7 mouse cellular contexts compared by ENCODE assay signal in the genomic region with DNA sequence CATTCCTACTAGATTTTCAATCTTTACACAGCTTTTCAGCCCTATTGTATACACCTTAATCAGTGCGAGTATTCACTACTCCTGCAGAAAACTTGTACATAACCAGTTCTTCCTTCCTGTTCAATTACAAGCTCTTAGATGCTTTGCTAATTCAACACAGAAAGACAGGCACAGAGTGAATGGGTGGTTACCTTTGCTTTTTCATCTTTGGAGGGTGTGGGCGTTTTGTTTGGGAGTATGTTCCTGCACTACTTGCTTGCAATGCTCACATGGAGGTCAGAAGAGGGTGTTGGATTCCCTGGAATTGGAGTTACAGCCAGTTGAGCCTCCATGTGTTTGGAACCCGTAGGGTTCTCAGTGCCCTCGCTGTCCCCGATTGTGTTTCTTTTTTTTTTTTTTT. TPM values are rescaled to one million over a fixed set of nuclear protein-coding genes. Genes with fewer than 3 reads are reported as not detected.
A peak's percentile ranks its signal among the peaks of the same experiment; 100 is the strongest.
DNase-seq lines count a peak whose midpoint lies in the region; ATAC-seq lines count a peak whose summit lies in the region.

No protein-coding gene starts in this region.

- H3K9me3 ChIP-seq in megakaryocyte, embryonic 14.5 days, result no peaks in the 10 kb centered on the region
- H3K9me3 ChIP-seq in forebrain, embryonic 11.5 days (ENCODE audit: control insufficient read depth, low read length), result no peaks in the 10 kb centered on the region
- no peaks in the 10 kb centered on the region for H3K9me3 ChIP-seq in limb, embryonic 11.5 days (ENCODE audit: control insufficient read depth, low read length)
- no peaks in the 10 kb centered on the region for H3K9me3 ChIP-seq in stomach, embryonic 14.5 days (ENCODE audit: control insufficient read depth, low read depth, low read length)

- H3K36me3 ChIP-seq in megakaryocyte, embryonic 14.5 days (replicated peaks; ENCODE audit: low read length), result peaks cover 55% of the 10 kb centered on the region
- no peaks in the 10 kb centered on the region; the same call in 1 of the 2 replicates for H3K36me3 ChIP-seq in forebrain, embryonic 11.5 days (ENCODE audit: control insufficient read depth, insufficient read depth, low read length)
- peaks cover 2% of the 10 kb centered on the region; the same call in 1 of the 2 replicates for H3K36me3 ChIP-seq in limb, embryonic 11.5 days (ENCODE audit: control insufficient read depth, insufficient read depth, low read length)
- H3K36me3 ChIP-seq in stomach, embryonic 14.5 days (ENCODE audit: control insufficient read depth, insufficient read depth, low read length), result peaks cover 9% of the 10 kb centered on the region

- peaks cover 42% of the 10 kb centered on the region for H3K4me1 ChIP-seq in megakaryocyte, embryonic 14.5 days
- peaks cover 4% of the 10 kb centered on the region; the same call in 1 of the 2 replicates for H3K4me1 ChIP-seq in forebrain, embryonic 11.5 days (replicated peaks; ENCODE audit: control insufficient read depth, insufficient read depth, low read length)
- H3K4me1 ChIP-seq in limb, embryonic 11.5 days (ENCODE audit: control insufficient read depth, insufficient read depth, low read length), result peaks cover 5% of the 10 kb centered on the region
- H3K4me1 ChIP-seq in stomach, embryonic 14.5 days (ENCODE audit: control insufficient read depth, insufficient read depth, low read length), result peaks cover 14% of the 10 kb centered on the region

- H3K9ac ChIP-seq in forebrain, embryonic 11.5 days (ENCODE audit: low read length), result no peak overlapping the region; the same call in 1 of the 2 replicates
- no peak overlapping the region for H3K9ac ChIP-seq in limb, embryonic 11.5 days (ENCODE audit: low read length)
- H3K9ac ChIP-seq in stomach, embryonic 14.5 days (replicated peaks; ENCODE audit: low read depth, low read length), result 0 out of 2 replicates have a peak overlapping the region, but pooled peaks have one; percentile 1

- H3K27ac ChIP-seq in forebrain, embryonic 11.5 days (ENCODE audit: low read depth, low read length), result no peak overlapping the region
- no peak overlapping the region for H3K27ac ChIP-seq in limb, embryonic 11.5 days (replicated peaks; ENCODE audit: low read depth, low read length)
- no peak overlapping the region for H3K27ac ChIP-seq in stomach, embryonic 14.5 days (ENCODE audit: low read length)

- 62% methylated on average over 5 of the region's 5 CpGs for WGBS in forebrain, embryonic 11.5 days
- WGBS in limb, embryonic 11.5 days, result 60% methylated on average over 5 of the region's 5 CpGs
- WGBS in stomach, embryonic 14.5 days, result 56% methylated on average over 5 of the region's 5 CpGs

- H3K4me3 ChIP-seq in megakaryocyte, embryonic 14.5 days (replicated peaks), result peak overlapping the region; percentile 95
- H3K4me3 ChIP-seq in forebrain, embryonic 11.5 days (ENCODE audit: low read depth, low read length), result peak overlapping the region; percentile 87; the same call in 1 of the 2 replicates
- peak overlapping the region; percentile 92; the same call in 1 of the 2 replicates for H3K4me3 ChIP-seq in limb, embryonic 11.5 days (ENCODE audit: low read depth, low read length)
- H3K4me3 ChIP-seq in stomach, embryonic 14.5 days (ENCODE audit: low read depth, low read length), result peak overlapping the region; percentile 84

- no peaks in the 10 kb centered on the region for H3K27me3 ChIP-seq in megakaryocyte, embryonic 14.5 days (replicated peaks)
- no peaks in the 10 kb centered on the region for H3K27me3 ChIP-seq in forebrain, embryonic 11.5 days (ENCODE audit: control insufficient read depth, insufficient read depth, low read length)
- H3K27me3 ChIP-seq in limb, embryonic 11.5 days (ENCODE audit: control insufficient read depth, insufficient read depth, low read length), result no peaks in the 10 kb centered on the region
- no peaks in the 10 kb centered on the region for H3K27me3 ChIP-seq in stomach, embryonic 14.5 days (ENCODE audit: control insufficient read depth, insufficient read depth, low read length)

- ATAC-seq in megakaryocyte, adult 5-6 weeks (ENCODE audit: poor library complexity, severe bottlenecking), result no peak
- ATAC-seq in forebrain, embryonic 11.5 days (replicated peaks; ENCODE audit: low FRiP score), result no peak
- ATAC-seq in limb, embryonic 11.5 days (ENCODE audit: insufficient number of reproducible peaks, low FRiP score, low TSS enrichment, low read depth), result no peak
- ATAC-seq in stomach, embryonic 14.5 days (ENCODE audit: insufficient number of reproducible peaks, insufficient read depth, low FRiP score, low read depth), result no peak

- intact Hi-C loops in gastrocnemius, postnatal 14 days (cut with DNase I; ENCODE audit: low total_unique reads), result no loop called here

- no peak for DNase-seq in forebrain, embryonic 11.5 days (ENCODE audit: low spot score)
- no peak for DNase-seq in limb, embryonic 11.5 days (ENCODE audit: low spot score)
- DNase-seq in gastrocnemius, postnatal 14 days, result no peak
- no peak for DNase-seq in gastrocnemius, postnatal 25 days

- peak overlapping the region; percentile 38; the same call in 1 of the 2 replicates for H3K4me2 ChIP-seq in forebrain, embryonic 11.5 days (ENCODE audit: low read depth, low read length, severe bottlenecking)
- H3K4me2 ChIP-seq in limb, embryonic 11.5 days (ENCODE audit: low read depth, severe bottlenecking), result peak overlapping the region; percentile 35; the same call in 1 of the 2 replicates
- H3K4me2 ChIP-seq in stomach, embryonic 14.5 days (replicated peaks; ENCODE audit: low read depth, low read length), result peak overlapping the region; percentile 29

RNA-seq across cellular contexts. Expression of gene Dhx33, which starts 0.8 kb away (rescaled TPM):
- 3.6 and 4.1 TPM in 2 replicates for polyA plus RNA-seq in megakaryocyte, embryonic 14.5 days (2012; ENCODE audit: insufficient read depth, low replicate concordance)
- 5.1 and 8.4 TPM in 2 replicates for total RNA-seq in megakaryocyte, adult 5-6 weeks (2015)
- total RNA-seq in megakaryocyte, adult 5-6 weeks (2017), result 10.7 and 17.0 TPM in 2 replicates
- 25.5 and 27.6 TPM in 2 replicates for polyA plus RNA-seq in forebrain, embryonic 11.5 days (2014; fragmentation: Nextera tagmentation; extraction: Ambion mirVana)
- 29.1 and 31.6 TPM in 2 replicates for polyA plus RNA-seq in limb, embryonic 11.5 days (2014; fragmentation: Nextera tagmentation; extraction: Ambion mirVana)
- 20.8 and 22.7 TPM in 2 replicates for polyA plus RNA-seq in stomach, embryonic 14.5 days (2014; fragmentation: Nextera tagmentation; extraction: Ambion mirVana)
- 1 to 10 TPM; 7.0 to 9.8 TPM for total RNA-seq in gastrocnemius, postnatal 14 days (2021)
- 1 to 10 TPM; 6.2 to 7.0 TPM for total RNA-seq in gastrocnemius, postnatal 25 days (2021)

RNA-seq across cellular contexts. Expression of gene Mis12, which starts 14.4 kb away (rescaled TPM):
- polyA plus RNA-seq in megakaryocyte, embryonic 14.5 days (2012; ENCODE audit: insufficient read depth, low replicate concordance), result 1.4 TPM in 1 of 2 replicates, not detected in the other
- 30.2 and 31.4 TPM in 2 replicates for total RNA-seq in megakaryocyte, adult 5-6 weeks (2015)
- total RNA-seq in megakaryocyte, adult 5-6 weeks (2017), result 43.4 and 60.9 TPM in 2 replicates
- 62.7 and 63.1 TPM in 2 replicates for polyA plus RNA-seq in forebrain, embryonic 11.5 days (2014; fragmentation: Nextera tagmentation; extraction: Ambion mirVana)
- polyA plus RNA-seq in limb, embryonic 11.5 days (2014; fragmentation: Nextera tagmentation; extraction: Ambion mirVana), result 48.2 and 59.6 TPM in 2 replicates
- polyA plus RNA-seq in stomach, embryonic 14.5 days (2014; fragmentation: Nextera tagmentation; extraction: Ambion mirVana), result 29.9 and 34.0 TPM in 2 replicates
- total RNA-seq in gastrocnemius, postnatal 14 days (2021), result 1 to 10 TPM; 5.1 to 6.4 TPM
- 1 to 10 TPM; 3.9 to 4.8 TPM for total RNA-seq in gastrocnemius, postnatal 25 days (2021)

RNA-seq across cellular contexts. Expression of gene Derl2, which starts 14.6 kb away (rescaled TPM):
- polyA plus RNA-seq in megakaryocyte, embryonic 14.5 days (2012; ENCODE audit: insufficient read depth, low replicate concordance), result 3.4 and 28.6 TPM in 2 replicates
- total RNA-seq in megakaryocyte, adult 5-6 weeks (2015), result 33.5 and 40.9 TPM in 2 replicates
- 44.4 and 47.7 TPM in 2 replicates for total RNA-seq in megakaryocyte, adult 5-6 weeks (2017)
- polyA plus RNA-seq in forebrain, embryonic 11.5 days (2014; fragmentation: Nextera tagmentation; extraction: Ambion mirVana), result 35.9 and 41.3 TPM in 2 replicates
- polyA plus RNA-seq in limb, embryonic 11.5 days (2014; fragmentation: Nextera tagmentation; extraction: Ambion mirVana), result 35.9 and 38.4 TPM in 2 replicates
- 42.6 and 43.3 TPM in 2 replicates for polyA plus RNA-seq in stomach, embryonic 14.5 days (2014; fragmentation: Nextera tagmentation; extraction: Ambion mirVana)
- total RNA-seq in gastrocnemius, postnatal 14 days (2021), result 10 to 100 TPM; 15.9 to 19.3 TPM
- total RNA-seq in gastrocnemius, postnatal 25 days (2021), result 10 to 100 TPM; 12.5 to 12.7 TPM

RNA-seq across cellular contexts. Expression of gene C1qbp, which starts 22.2 kb away (rescaled TPM):
- polyA plus RNA-seq in megakaryocyte, embryonic 14.5 days (2012; ENCODE audit: insufficient read depth, low replicate concordance), result 211 and 537 TPM in 2 replicates
- 112 and 122 TPM in 2 replicates for total RNA-seq in megakaryocyte, adult 5-6 weeks (2015)
- total RNA-seq in megakaryocyte, adult 5-6 weeks (2017), result 18.3 and 25.8 TPM in 2 replicates
- 261 and 278 TPM in 2 replicates for polyA plus RNA-seq in forebrain, embryonic 11.5 days (2014; fragmentation: Nextera tagmentation; extraction: Ambion mirVana)
- 280 and 295 TPM in 2 replicates for polyA plus RNA-seq in limb, embryonic 11.5 days (2014; fragmentation: Nextera tagmentation; extraction: Ambion mirVana)
- 210 and 227 TPM in 2 replicates for polyA plus RNA-seq in stomach, embryonic 14.5 days (2014; fragmentation: Nextera tagmentation; extraction: Ambion mirVana)
- 100 to 1,000 TPM; 146 to 150 TPM for total RNA-seq in gastrocnemius, postnatal 14 days (2021)
- total RNA-seq in gastrocnemius, postnatal 25 days (2021), result 100 to 1,000 TPM; 116 to 121 TPM

RNA-seq across cellular contexts. Expression of gene 6330403K07Rik, which starts 28.3 kb away (rescaled TPM):
- polyA plus RNA-seq in megakaryocyte, embryonic 14.5 days (2012; ENCODE audit: insufficient read depth, low replicate concordance), result not detected in 2 replicates
- not detected in 2 replicates for total RNA-seq in megakaryocyte, adult 5-6 weeks (2015)
- total RNA-seq in megakaryocyte, adult 5-6 weeks (2017), result not detected in 2 replicates
- 95.4 and 106 TPM in 2 replicates for polyA plus RNA-seq in forebrain, embryonic 11.5 days (2014; fragmentation: Nextera tagmentation; extraction: Ambion mirVana)
- 83.9 and 103 TPM in 2 replicates for polyA plus RNA-seq in limb, embryonic 11.5 days (2014; fragmentation: Nextera tagmentation; extraction: Ambion mirVana)
- polyA plus RNA-seq in stomach, embryonic 14.5 days (2014; fragmentation: Nextera tagmentation; extraction: Ambion mirVana), result 58.5 and 58.8 TPM in 2 replicates
- total RNA-seq in gastrocnemius, postnatal 14 days (2021), result 1 to 10 TPM in 1 of 2 experiments, under 1 TPM in 1; 0.84 to 1.5 TPM
- total RNA-seq in gastrocnemius, postnatal 25 days (2021), result not detected

Comparison
In these comparisons a context has a peak if more than half of its experiments do, and no peak if none do; other contexts are left out.
1. RNA of gene Mis12, which starts 14.4 kb away (polyA plus RNA-seq): 62.7 to 63.1 TPM in forebrain, embryonic 11.5 days, 48.2 to 59.6 TPM in limb, embryonic 11.5 days and 29.9 to 34.0 TPM in stomach, embryonic 14.5 days; 1.4 TPM in megakaryocyte, embryonic 14.5 days; every median in the first group is over 10 times any median in the second.
2. Peak in every context shown above with its lines, with median percentiles within 50 percentile points of each other: H3K4me3 ChIP-seq and H3K4me2 ChIP-seq.